Mouse (Mus musculus) gastrocnemius, postnatal 14 days (tissue): Measurements from ENCODE around the gene BC034090. TPM values are rescaled to one million over a fixed set of nuclear protein-coding genes. Genes with fewer than 3 reads are reported as not detected.
"Not testable (repeated sequence)": the region's sequence is repeated elsewhere in the genome, so short reads cannot be mapped to it uniquely, and the experiment has no call there.

Experiments used
- DNase-seq: peaks from one replicate; pipeline ENCODE4 v3.0.0; 2021; ENCODE audit warnings: mixed read lengths
- intact Hi-C: fragments of 180-260 bp; cut with DNase I; formaldehyde crosslinking; loops from one replicate; pipeline ENCODE4 v1.15.1; 2025; ENCODE audit warnings: low total_unique reads
- total RNA-seq, 2 experiments: library from RNA; stranded (reverse); gene quantifications; 2 replicates each; pipeline ENCODE4 v1.2.3; 2021

The BC034090 gene
- total RNA-seq, 2 experiments from 2014 or later = 3.8 to 4.3 TPM

GRCm38 (mm10) chr1:155202472-155202871, 41.8 kb downstream of the BC034090 start:
- DNase-seq = no peak
- intact Hi-C loops = no loop called here

- DNase-seq = no peak
- intact Hi-C loops = no loop called here
These were observed 42.3 kb downstream of the BC034090 start for GRCm38 (mm10) chr1:155201914-155202313.

DNA sequence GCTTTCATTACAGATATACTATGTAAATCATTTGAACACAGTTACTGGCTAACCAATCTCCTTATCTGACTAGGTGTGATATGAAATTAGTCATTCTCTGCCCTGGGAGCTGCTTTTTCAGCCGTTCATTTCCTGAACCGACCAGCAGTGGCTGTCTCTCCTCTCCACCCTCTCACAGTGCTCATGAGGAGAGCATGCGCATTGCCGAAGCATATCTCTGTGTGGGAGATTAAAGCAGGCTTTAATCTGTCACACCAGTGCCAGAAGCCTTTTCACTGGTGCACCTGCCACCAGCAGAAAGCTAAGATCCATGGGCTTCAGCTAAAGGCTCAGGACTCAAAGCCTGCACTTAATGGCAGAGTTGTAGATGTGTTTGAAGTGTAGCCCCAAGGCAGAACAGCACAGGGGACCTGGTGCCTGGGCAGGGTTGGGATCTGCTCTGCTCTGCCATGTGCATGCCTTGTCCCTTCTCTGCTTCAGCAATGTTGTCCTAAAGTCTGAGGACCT, 42.8 kb downstream of the BC034090 start:
- intact Hi-C loops = no loop called here
- no peak for DNase-seq

- no peak for DNase-seq
- intact Hi-C loops = no loop called here
These were observed 43.3 kb downstream of the BC034090 start for GRCm38 (mm10) chr1:155200967-155201366.

- intact Hi-C loops = no loop called here
These were observed 44.7 kb downstream of the BC034090 start for GRCm38 (mm10) chr1:155199522-155199921.

GRCm38 (mm10) chr1:155196691-155197090, 47.6 kb downstream of the BC034090 start:
- DNase-seq = no peak
- intact Hi-C loops = no loop called here

More at GRCm38 (mm10) chr1:155199522-155199921, 44.7 kb downstream of the BC034090 start:
- DNase-seq = no peak

- DNase-seq = no peak
- intact Hi-C loops = no loop called here
These were observed 51.4 kb downstream of the BC034090 start for GRCm38 (mm10) chr1:155192805-155193368.

DNA sequence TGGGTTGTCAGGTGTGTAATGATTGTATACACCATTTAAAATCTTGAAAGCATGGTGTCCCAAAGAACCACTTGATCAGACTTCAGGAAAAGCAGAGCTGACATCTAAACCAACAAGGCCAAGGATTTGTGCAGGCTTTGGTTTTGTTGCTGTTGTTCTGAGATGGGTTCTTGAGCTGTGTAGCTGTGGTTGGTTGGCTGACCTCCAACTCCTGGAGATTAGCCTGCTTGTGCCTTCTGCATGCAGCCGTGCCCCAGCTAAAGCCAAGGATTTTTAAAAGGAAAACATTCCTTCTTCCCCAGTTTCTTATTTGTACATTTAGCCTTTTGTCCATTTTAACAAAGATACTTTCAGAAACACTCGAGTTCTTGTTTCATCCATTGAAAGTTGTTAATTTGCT, 52.6 kb downstream of the BC034090 start:
- no peak for DNase-seq
- intact Hi-C loops = no loop called here

DNA sequence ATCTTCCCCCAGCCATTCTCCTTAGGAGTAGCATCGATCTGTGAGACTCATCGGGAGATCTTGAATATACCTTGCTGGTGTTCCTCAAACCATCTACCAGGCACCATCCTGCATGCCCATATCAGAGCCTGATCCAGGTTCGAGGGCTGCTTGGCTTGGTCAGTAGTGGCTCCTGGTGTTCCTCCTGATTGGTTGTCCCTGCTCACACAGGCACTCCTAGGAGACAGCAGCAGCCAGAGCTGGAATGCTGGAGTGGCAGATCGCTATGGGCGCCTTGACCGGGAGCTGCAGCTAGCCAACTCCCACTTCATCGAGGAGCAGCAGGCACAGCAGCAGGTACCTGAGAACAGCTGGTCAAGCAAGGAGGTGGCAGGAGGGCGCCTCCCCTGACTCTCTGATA, 53.0 kb downstream of the BC034090 start:
- no peak for DNase-seq
- intact Hi-C loops = no loop called here

DNA sequence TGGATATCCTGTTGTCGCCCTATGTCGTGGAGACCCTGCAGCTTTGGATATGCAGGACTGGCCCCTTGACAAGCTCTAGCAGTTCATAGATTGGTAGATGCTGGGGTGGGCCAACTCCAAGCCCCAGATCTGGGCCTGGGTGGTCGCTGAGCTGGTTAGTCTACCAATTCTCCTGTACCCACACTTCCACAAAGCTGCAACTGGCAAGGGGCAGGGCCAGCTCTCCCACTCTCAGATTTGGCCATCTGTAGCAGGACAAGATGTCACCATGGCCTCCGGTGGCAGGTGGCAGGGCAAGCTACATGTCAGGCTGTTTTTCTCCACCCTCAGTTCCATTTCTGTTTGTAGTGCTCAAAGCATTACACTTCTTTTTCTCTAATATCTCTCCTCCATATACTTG, 55.6 kb downstream of the BC034090 start:
- no peak for DNase-seq
- intact Hi-C loops = no loop called here

GRCm38 (mm10) chr1:155184191-155184590, 60.1 kb downstream of the BC034090 start:
- intact Hi-C loops = no loop called here
- DNase-seq = no peak

- no peak for DNase-seq
These were observed 65.9 kb downstream of the BC034090 start for GRCm38 (mm10) chr1:155178192-155178924.

DNA sequence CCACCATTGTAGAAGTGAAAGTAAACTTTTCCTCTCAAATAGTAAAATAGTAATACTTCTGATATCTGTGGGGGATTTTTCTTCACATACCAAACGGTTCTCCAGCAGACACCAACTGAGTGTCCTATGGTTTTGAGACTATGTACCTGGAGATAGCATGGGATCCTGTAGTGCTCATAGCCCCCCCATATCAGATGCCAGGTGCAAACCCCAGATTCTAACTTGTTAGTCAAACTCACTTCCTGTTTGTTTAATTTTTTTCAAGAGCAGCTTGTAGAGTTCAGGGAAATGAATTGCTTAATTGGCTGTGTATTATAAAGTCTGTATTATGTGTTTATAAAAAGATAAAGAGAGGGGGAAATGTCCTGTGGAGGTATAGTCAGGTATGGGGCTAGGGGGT, 69.8 kb downstream of the BC034090 start:
- intact Hi-C loops = no loop called here

More at GRCm38 (mm10) chr1:155178192-155178924, 65.9 kb downstream of the BC034090 start:
- intact Hi-C loops = no loop called here

GRCm38 (mm10) chr1:155173644-155174016, 70.6 kb downstream of the BC034090 start:
- intact Hi-C loops, DNase-seq: not testable (repeated sequence)

More for the DNA sequence above, 69.8 kb downstream of the BC034090 start:
- no peak for DNase-seq

GRCm38 (mm10) chr1:155172895-155173643, 71.2 kb downstream of the BC034090 start:
- intact Hi-C loops = no loop called here

DNA sequence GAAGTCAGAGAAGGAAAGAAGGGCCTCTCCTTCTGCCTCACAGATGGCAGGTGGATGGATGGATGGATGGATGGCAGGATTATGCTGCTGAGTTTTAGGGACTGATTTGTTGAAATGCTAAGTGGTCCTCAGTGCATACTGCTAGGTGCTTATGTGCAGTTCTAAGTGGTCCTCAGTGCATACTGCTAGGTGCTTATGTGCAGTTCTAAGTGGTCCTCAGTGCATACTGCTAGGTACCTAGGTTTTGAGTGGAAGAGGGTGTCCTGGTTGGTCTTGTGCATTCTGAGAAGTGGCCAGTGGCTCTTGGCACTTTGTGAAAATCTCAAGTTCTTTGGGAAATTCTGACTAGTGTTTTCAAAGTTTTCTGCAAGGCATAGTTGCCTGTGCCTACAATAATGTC, 74.3 kb downstream of the BC034090 start:
- DNase-seq = no peak
- intact Hi-C loops = no loop called here

More at GRCm38 (mm10) chr1:155172895-155173643, 71.2 kb downstream of the BC034090 start:
- DNase-seq = no peak

- intact Hi-C loops = no loop called here
- no peak for DNase-seq
These were observed 76.8 kb downstream of the BC034090 start for GRCm38 (mm10) chr1:155167453-155167852.
